Mouse (Mus musculus): ENCODE measurements around the gene Dpm3. TPM values are rescaled to one million over a fixed set of nuclear protein-coding genes. Genes with fewer than 3 reads are reported as not detected.
A peak's percentile ranks its signal among the peaks of the same experiment; 100 is the strongest.

Gene Dpm3
- polyA plus RNA-seq, 1 experiment from 2014 or later, result 94.1 TPM

DNA sequence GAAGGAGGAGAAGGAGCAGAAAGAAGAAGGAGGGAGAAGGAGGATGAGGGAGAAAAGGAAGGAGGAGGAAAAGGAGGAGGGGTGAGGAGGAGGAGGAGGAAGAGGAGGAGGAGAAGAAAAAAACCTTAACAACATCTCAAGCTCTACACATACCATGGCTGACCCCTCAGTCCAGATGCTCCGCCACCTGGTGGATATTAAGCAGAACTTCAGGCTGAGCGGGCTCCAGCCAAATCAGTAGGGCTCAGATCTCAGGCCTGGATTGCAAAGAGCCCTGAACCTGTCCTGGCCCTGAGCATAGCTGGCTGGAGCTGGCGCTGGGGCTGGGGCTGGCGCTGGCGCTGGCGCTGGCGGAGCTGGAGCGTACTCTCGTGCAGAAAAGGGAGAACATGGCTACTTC, 48.9 kb downstream of the Dpm3 start:
- Histone ChIP-seq H3K4me3 (ENCODE audit: low read depth, low read length) (no peak overlapping the region), H3K9ac (ENCODE audit: low read depth, low read length) (no peak overlapping the region), H3K9me3 (replicated peaks; ENCODE audit: control insufficient read depth, low read length) (no peaks in the 10 kb centered on the region), H3K4me2 (no peak overlapping the region), H3K27ac (ENCODE audit: low read depth, low read length) (no peak overlapping the region), H3K36me3 (ENCODE audit: control insufficient read depth, insufficient read depth, low read length) (no peaks in the 10 kb centered on the region), H3K4me1 (ENCODE audit: control insufficient read depth, insufficient read depth, low read length) (no peaks in the 10 kb centered on the region), H3K27me3 (ENCODE audit: control insufficient read depth, insufficient read depth, low read length) (no peaks in the 10 kb centered on the region)
- 7% methylated on average over 9 of the region's 9 CpGs for WGBS (ENCODE audit: insufficient replicate concordance)
- ATAC-seq (replicated peaks; ENCODE audit: insufficient number of reproducible peaks, low FRiP score, low TSS enrichment), result peak; percentile 53; the same call in 1 of the 2 replicates

DNA sequence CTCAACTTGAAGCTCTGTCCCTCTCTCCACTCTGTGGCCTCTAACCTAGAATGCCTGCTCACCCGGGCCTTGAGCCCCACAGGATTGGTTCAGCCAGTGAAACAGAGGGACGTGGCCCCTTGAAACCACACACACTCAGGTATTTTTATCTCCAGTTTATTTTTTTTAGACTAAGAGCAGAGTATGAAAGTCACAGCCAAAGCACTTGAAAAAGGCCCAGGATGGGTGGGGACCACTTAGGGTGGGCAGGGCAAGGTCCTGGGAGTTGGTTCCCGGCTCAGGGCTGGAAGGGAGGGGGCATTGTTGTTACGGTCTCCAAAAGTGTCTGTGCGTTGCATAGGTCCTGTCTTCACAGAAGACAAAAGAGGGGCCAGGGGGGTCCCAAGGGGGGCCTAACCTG, 55.2 kb downstream of the Dpm3 start:
- peaks cover 28% of the 10 kb centered on the region for H3K27me3 ChIP-seq (ENCODE audit: control insufficient read depth, insufficient read depth, low read length)
- H3K9ac ChIP-seq (ENCODE audit: low read depth, low read length), result no peak overlapping the region
- H3K4me1 ChIP-seq (ENCODE audit: control insufficient read depth, insufficient read depth, low read length), result peaks cover 20% of the 10 kb centered on the region
- no peak overlapping the region for H3K27ac ChIP-seq (ENCODE audit: low read depth, low read length)
- no peak for ATAC-seq (replicated peaks; ENCODE audit: insufficient number of reproducible peaks, low FRiP score, low TSS enrichment)
- WGBS (ENCODE audit: insufficient replicate concordance), result 58% methylated on average over 5 of the region's 5 CpGs
- no peaks in the 10 kb centered on the region for H3K9me3 ChIP-seq (replicated peaks; ENCODE audit: control insufficient read depth, low read length)
- H3K4me3 ChIP-seq (ENCODE audit: low read depth, low read length), result no peak overlapping the region
- no peak overlapping the region for H3K4me2 ChIP-seq
- no peaks in the 10 kb centered on the region for H3K36me3 ChIP-seq (ENCODE audit: control insufficient read depth, insufficient read depth, low read length)

DNA sequence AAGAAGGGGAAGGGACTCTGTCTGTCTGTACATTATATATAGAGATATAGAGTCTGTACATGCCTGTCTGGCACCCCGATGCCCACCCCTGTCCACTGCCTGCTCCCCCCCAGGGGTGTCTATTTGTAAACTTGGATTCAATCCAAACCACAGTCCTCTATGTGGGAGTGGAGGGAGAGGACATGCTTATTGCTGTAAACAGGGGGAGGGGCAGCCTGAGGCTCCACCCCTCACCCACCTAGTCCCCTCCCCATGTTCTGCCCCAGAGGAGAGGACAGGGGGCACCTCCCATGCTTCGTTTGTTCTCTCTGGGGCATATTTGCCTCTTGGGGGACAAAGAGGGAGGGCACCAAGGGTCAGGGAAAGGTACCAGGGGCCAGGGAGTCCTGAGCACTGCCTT, 55.6 kb downstream of the Dpm3 start:
- 42% methylated on average over 2 of the region's 2 CpGs for WGBS (ENCODE audit: insufficient replicate concordance)
- Histone ChIP-seq H3K4me3 (ENCODE audit: low read depth, low read length) (no peak overlapping the region), H3K27me3 (ENCODE audit: control insufficient read depth, insufficient read depth, low read length) (peaks cover 33% of the 10 kb centered on the region), H3K4me2 (peak overlapping the region; percentile 72), H3K27ac (ENCODE audit: low read depth, low read length) (no peak overlapping the region), H3K9ac (ENCODE audit: low read depth, low read length) (peak overlapping the region; percentile 66), H3K36me3 (ENCODE audit: control insufficient read depth, insufficient read depth, low read length) (no peaks in the 10 kb centered on the region), H3K4me1 (ENCODE audit: control insufficient read depth, insufficient read depth, low read length) (peaks cover 24% of the 10 kb centered on the region), H3K9me3 (replicated peaks; ENCODE audit: control insufficient read depth, low read length) (no peaks in the 10 kb centered on the region)
- ATAC-seq (replicated peaks; ENCODE audit: insufficient number of reproducible peaks, low FRiP score, low TSS enrichment), result no peak

DNA sequence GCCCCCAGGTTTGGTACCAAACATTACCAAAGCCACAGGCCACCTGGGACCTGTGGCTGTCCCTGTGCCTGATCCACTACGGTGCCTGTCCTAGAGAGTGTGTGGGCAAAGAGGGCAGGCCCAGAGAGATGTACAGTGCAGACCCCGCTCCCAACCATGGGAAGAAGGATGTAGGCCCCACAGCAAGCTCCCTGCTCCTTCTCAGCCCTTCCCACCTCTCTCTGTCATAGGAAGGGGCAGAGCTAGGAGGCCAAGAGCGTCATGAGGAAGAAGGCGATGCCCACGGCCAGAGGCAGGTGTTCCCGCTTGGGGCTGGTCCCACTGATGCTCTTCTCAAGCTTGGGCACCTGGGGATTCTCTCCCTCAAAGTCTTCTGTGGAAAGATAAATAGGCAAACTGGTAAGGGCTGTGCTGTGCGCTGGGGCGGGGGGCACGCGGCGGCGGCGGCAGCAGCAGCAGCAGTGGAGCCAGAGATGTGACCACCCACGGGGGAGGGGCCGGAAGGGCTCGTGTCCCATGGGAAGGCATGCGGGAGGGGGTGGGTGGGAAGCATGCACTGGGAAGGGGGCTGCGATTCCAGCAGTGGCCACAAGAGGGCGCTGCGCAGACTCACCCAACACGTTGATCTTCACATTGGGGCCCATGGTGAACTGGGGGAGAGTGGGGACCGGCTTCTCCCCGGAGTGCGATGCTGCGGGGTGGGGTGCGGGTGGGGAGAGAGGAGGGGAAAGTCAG, 56.2 kb downstream of the Dpm3 start:
- H3K27ac ChIP-seq (ENCODE audit: low read depth, low read length), result no peak overlapping the region
- H3K4me1 ChIP-seq (ENCODE audit: control insufficient read depth, insufficient read depth, low read length), result peaks cover 30% of the 10 kb centered on the region
- peak overlapping the region; percentile 72 for H3K4me2 ChIP-seq
- H3K27me3 ChIP-seq (ENCODE audit: control insufficient read depth, insufficient read depth, low read length), result peaks cover 39% of the 10 kb centered on the region
- no peaks in the 10 kb centered on the region for H3K9me3 ChIP-seq (replicated peaks; ENCODE audit: control insufficient read depth, low read length)
- peak overlapping the region; percentile 39 for H3K4me3 ChIP-seq (ENCODE audit: low read depth, low read length)
- H3K36me3 ChIP-seq (ENCODE audit: control insufficient read depth, insufficient read depth, low read length), result no peaks in the 10 kb centered on the region
- ATAC-seq (replicated peaks; ENCODE audit: insufficient number of reproducible peaks, low FRiP score, low TSS enrichment), result 0 out of 2 replicates have a peak, but pooled peaks have one; percentile 28
- peak overlapping the region; percentile 66 for H3K9ac ChIP-seq (ENCODE audit: low read depth, low read length)
- WGBS (ENCODE audit: insufficient replicate concordance), result 9% methylated on average over 26 of the region's 26 CpGs

DNA sequence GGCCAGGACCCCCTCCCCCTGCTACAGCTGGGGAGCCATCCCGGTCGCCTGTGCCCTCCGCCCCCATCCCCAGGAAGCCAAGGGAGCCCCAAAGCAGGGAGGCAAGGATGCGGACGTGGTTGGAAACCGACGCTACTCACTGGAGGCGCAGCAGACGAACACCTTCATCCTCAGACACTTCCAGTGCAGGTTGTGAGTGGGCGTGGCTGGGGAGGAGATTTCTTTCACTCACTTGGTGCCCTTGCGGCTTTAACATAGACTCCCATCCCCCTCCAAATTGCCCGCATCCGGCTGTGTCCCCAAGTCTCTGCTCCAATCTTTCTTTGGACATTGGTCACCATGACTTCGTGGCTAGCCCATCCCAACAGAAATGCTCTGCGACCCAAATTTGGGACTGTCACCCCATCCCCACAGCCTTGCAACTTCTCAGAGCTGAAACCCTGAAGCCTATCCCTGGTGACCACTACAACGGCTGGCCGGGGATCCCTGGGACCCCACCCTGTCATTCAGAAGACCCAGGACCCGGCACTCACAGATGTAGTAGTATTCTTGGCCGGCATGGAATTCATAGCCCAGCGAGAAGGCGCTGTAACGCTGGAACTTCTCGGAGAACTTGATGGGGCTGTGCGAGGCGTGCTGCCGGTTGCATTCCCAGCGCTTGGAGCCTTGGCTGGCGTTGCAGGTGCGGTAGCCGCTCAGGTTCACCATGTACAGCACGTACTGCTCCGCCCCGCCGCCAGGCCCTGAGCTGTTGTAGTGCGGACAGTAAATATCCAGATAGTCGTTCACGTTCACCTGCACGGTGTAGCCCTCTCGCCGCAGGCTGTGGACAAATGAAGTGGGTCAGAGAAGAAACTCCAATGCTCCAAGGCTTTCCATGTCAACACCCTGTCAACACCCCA, 57.0 kb downstream of the Dpm3 start:
- H3K27ac ChIP-seq (ENCODE audit: low read depth, low read length), result no peak overlapping the region
- peaks cover 47% of the 10 kb centered on the region for H3K27me3 ChIP-seq (ENCODE audit: control insufficient read depth, insufficient read depth, low read length)
- no peaks in the 10 kb centered on the region for H3K9me3 ChIP-seq (replicated peaks; ENCODE audit: control insufficient read depth, low read length)
- H3K4me1 ChIP-seq (ENCODE audit: control insufficient read depth, insufficient read depth, low read length), result peaks cover 38% of the 10 kb centered on the region
- peak overlapping the region; percentile 39 for H3K4me3 ChIP-seq (ENCODE audit: low read depth, low read length)
- peak overlapping the region; percentile 72 for H3K4me2 ChIP-seq
- H3K9ac ChIP-seq (ENCODE audit: low read depth, low read length), result peak overlapping the region; percentile 28; the same call in 1 of the 2 replicates
- H3K36me3 ChIP-seq (ENCODE audit: control insufficient read depth, insufficient read depth, low read length), result no peaks in the 10 kb centered on the region
- 20% methylated on average over 40 of the region's 40 CpGs for WGBS (ENCODE audit: insufficient replicate concordance)
- ATAC-seq (replicated peaks; ENCODE audit: insufficient number of reproducible peaks, low FRiP score, low TSS enrichment), result no peak

MicroRNAs within 50 kb of the gene (microRNA counts, 519-probe panel; counts per million panel counts)
- 32.2 counts per million for microRNA mmu-miR-92b

Small RNA genes lying within 50 kb of the gene (microRNA-seq; reads per million reads assigned to microRNA genes)
- 219 reads per million, percentile 71 among the genes with 10 or more reads in this experiment for gene Mir92b (ENCODE audit: borderline number of aligned reads)

Other genes starting within 250 kb of the Dpm3 start
- 7.9 TPM in 2 replicates for gene Rusc1, start 166.0 kb upstream of the Dpm3 start, polyA plus RNA-seq (2014; fragmentation: Nextera tagmentation; extraction: Ambion mirVana)
- not detected in 2 replicates for gene Gm43738, start 158.3 kb upstream of the Dpm3 start, polyA plus RNA-seq (2014; fragmentation: Nextera tagmentation; extraction: Ambion mirVana)
- gene Fdps, start 157.4 kb upstream of the Dpm3 start, polyA plus RNA-seq (2014; fragmentation: Nextera tagmentation; extraction: Ambion mirVana), result 165 and 178 TPM in 2 replicates
- gene Pklr, start 123.2 kb upstream of the Dpm3 start, polyA plus RNA-seq (2014; fragmentation: Nextera tagmentation; extraction: Ambion mirVana), result 5.9 and 8.7 TPM in 2 replicates
- gene Hcn3, start 99.2 kb upstream of the Dpm3 start, polyA plus RNA-seq (2014; fragmentation: Nextera tagmentation; extraction: Ambion mirVana), result 0.13 and 0.58 TPM in 2 replicates
- gene Clk2, start 94.6 kb upstream of the Dpm3 start, polyA plus RNA-seq (2014; fragmentation: Nextera tagmentation; extraction: Ambion mirVana), result 18.7 and 20.1 TPM in 2 replicates
- gene Scamp3, start 81.9 kb upstream of the Dpm3 start, polyA plus RNA-seq (2014; fragmentation: Nextera tagmentation; extraction: Ambion mirVana), result 82.8 and 88.3 TPM in 2 replicates
- gene Fam189b, start 76.2 kb upstream of the Dpm3 start, polyA plus RNA-seq (2014; fragmentation: Nextera tagmentation; extraction: Ambion mirVana), result 11.9 and 13.7 TPM in 2 replicates
- 33.3 and 39.9 TPM in 2 replicates for gene Gba, start 56.4 kb upstream of the Dpm3 start, polyA plus RNA-seq (2014; fragmentation: Nextera tagmentation; extraction: Ambion mirVana)
- 6.9 and 12.4 TPM in 2 replicates for gene Thbs3, start 44.2 kb upstream of the Dpm3 start, polyA plus RNA-seq (2014; fragmentation: Nextera tagmentation; extraction: Ambion mirVana)
- gene Mtx1, start 32.3 kb upstream of the Dpm3 start, polyA plus RNA-seq (2014; fragmentation: Nextera tagmentation; extraction: Ambion mirVana), result 144 and 145 TPM in 2 replicates
- 0.21 and 0.53 TPM in 2 replicates for gene Muc1, start 30.3 kb upstream of the Dpm3 start, polyA plus RNA-seq (2014; fragmentation: Nextera tagmentation; extraction: Ambion mirVana)
- gene Krtcap2, start 13.4 kb upstream of the Dpm3 start, polyA plus RNA-seq (2014; fragmentation: Nextera tagmentation; extraction: Ambion mirVana), result 248 and 274 TPM in 2 replicates
- gene Trim46, start 13.0 kb upstream of the Dpm3 start, polyA plus RNA-seq (2014; fragmentation: Nextera tagmentation; extraction: Ambion mirVana), result 0.56 and 1.1 TPM in 2 replicates
- gene Slc50a1, start 11.2 kb downstream of the Dpm3 start, polyA plus RNA-seq (2014; fragmentation: Nextera tagmentation; extraction: Ambion mirVana), result 37.5 and 40.9 TPM in 2 replicates
- 29.9 and 33.0 TPM in 2 replicates for gene Efna1, start 21.8 kb downstream of the Dpm3 start, polyA plus RNA-seq (2014; fragmentation: Nextera tagmentation; extraction: Ambion mirVana)
- gene Efna3, start 63.6 kb downstream of the Dpm3 start, polyA plus RNA-seq (2014; fragmentation: Nextera tagmentation; extraction: Ambion mirVana), result 1.9 TPM in 2 replicates
- gene Efna4, start 78.7 kb downstream of the Dpm3 start, polyA plus RNA-seq (2014; fragmentation: Nextera tagmentation; extraction: Ambion mirVana), result 9.3 and 10.2 TPM in 2 replicates
- 23.3 and 25.9 TPM in 2 replicates for gene Adam15, start 90.6 kb downstream of the Dpm3 start, polyA plus RNA-seq (2014; fragmentation: Nextera tagmentation; extraction: Ambion mirVana)
- gene Dcst2, start 102.6 kb downstream of the Dpm3 start, polyA plus RNA-seq (2014; fragmentation: Nextera tagmentation; extraction: Ambion mirVana), result 0.07 TPM in 1 of 2 replicates, not detected in the other
- 0.17 and 0.21 TPM in 2 replicates for gene Dcst1, start 105.9 kb downstream of the Dpm3 start, polyA plus RNA-seq (2014; fragmentation: Nextera tagmentation; extraction: Ambion mirVana)
- gene Zbtb7b, start 135.4 kb downstream of the Dpm3 start, polyA plus RNA-seq (2014; fragmentation: Nextera tagmentation; extraction: Ambion mirVana), result 1.2 and 2.2 TPM in 2 replicates
- gene Lenep, start 143.4 kb downstream of the Dpm3 start, polyA plus RNA-seq (2014; fragmentation: Nextera tagmentation; extraction: Ambion mirVana), result not detected in 2 replicates
- 33.7 and 34.2 TPM in 2 replicates for gene Flad1, start 152.5 kb downstream of the Dpm3 start, polyA plus RNA-seq (2014; fragmentation: Nextera tagmentation; extraction: Ambion mirVana)
- gene Cks1b, start 159.0 kb downstream of the Dpm3 start, polyA plus RNA-seq (2014; fragmentation: Nextera tagmentation; extraction: Ambion mirVana), result 399 and 411 TPM in 2 replicates
- 42.3 and 51.5 TPM in 2 replicates for gene Shc1, start 159.1 kb downstream of the Dpm3 start, polyA plus RNA-seq (2014; fragmentation: Nextera tagmentation; extraction: Ambion mirVana)
- gene Pygo2, start 170.9 kb downstream of the Dpm3 start, polyA plus RNA-seq (2014; fragmentation: Nextera tagmentation; extraction: Ambion mirVana), result 31.1 and 33.7 TPM in 2 replicates
- 28.6 and 35.9 TPM in 2 replicates for gene Pbxip1, start 177.3 kb downstream of the Dpm3 start, polyA plus RNA-seq (2014; fragmentation: Nextera tagmentation; extraction: Ambion mirVana)
- 50.4 and 57.2 TPM in 2 replicates for gene Pmvk, start 195.2 kb downstream of the Dpm3 start, polyA plus RNA-seq (2014; fragmentation: Nextera tagmentation; extraction: Ambion mirVana)

Measured in heart, embryonic 11.5 days (tissue).